Mouse (Mus musculus) urinary bladder, postnatal 14 days (tissue): ENCODE results near the gene Selenom.

Experiments used
- DNase-seq: peaks from one replicate; pipeline ENCODE4 v3.0.0; 2021; ENCODE audit warnings: low spot score

The Selenom gene

DNA sequence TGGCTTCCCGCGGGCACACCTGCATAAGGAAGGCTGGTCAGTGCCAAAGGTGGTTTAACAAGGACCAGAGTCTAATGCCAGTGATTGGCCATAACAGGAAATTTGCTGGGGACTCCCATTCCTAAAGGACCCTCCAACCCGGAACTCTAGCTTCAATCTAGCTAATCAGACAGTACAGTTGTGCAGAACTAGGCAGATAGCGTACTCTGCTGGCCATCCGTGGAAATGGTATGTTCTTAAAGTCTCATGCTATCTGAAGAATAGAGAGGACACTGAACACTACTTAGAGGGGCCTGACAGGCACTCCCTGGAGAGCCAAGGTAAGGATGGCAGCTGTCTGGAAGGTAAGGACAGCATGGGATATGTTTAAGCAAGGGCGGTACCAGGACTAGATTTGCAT, 17.1 kb downstream of the Selenom start:
- DNase-seq: no peak

DNA sequence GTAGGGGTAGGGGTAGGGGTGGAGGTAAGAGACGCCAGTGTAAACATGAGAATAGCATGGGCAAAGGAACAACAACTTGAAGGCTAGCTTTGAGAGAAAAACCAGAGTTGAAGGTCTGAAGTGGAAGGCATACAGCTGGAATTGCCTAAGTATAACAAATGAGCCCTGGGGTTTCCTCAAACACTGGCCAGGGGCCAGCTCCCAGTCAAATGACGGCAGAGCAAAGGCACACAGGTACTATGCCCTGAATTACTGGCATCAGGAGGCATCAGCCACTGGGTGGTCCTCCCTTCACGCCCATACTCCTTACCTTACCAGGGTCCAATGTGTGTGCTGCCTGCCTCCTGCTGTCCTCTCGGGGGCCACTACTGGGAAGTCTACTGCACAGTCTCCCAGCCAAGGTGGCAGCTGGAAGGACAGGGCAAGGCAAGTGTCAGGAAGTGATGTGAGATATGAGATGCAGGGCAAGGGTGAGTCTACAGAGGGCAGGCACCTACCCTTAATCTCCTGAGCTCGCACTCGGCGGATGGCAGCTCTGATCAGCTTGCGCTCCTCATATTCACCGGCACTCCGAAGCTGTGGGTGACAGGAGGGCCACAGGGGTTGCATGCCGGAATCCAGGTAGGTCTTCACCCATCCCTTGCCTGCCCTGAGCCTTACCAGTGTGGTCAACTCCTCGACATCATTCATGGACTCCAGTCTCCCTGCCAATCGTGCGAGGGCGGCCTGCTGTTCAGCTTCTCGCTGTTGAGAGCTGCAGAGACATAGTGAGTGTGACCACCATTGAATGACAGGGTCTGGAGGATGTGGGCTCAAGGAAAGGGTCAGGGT, 17.8 kb downstream of the Selenom start:
- no peak for DNase-seq

GRCm38 (mm10) chr11:3533406-3533932, 19.0 kb downstream of the Selenom start:
- no peak for DNase-seq

DNA sequence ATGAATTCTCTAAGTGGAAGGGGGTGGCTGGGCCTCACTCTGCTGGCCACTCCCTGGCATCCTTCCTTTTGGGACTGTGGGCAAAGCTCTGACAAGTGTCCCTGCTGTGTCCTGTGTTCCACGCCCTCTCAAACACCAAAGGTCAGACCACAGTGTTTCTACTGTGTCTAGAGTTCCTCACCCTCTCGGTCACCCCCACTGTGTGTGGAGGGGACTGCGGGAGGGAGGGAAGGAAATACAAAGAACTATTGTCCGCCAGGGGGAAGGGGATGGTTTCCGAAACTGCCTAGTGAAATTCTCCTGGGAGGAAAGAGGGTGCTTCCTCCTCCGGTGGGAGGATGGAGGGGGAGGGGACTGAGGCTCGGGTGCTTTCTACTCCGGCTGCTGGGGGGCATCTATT, 20.5 kb downstream of the Selenom start:
- DNase-seq: no peak

DNA sequence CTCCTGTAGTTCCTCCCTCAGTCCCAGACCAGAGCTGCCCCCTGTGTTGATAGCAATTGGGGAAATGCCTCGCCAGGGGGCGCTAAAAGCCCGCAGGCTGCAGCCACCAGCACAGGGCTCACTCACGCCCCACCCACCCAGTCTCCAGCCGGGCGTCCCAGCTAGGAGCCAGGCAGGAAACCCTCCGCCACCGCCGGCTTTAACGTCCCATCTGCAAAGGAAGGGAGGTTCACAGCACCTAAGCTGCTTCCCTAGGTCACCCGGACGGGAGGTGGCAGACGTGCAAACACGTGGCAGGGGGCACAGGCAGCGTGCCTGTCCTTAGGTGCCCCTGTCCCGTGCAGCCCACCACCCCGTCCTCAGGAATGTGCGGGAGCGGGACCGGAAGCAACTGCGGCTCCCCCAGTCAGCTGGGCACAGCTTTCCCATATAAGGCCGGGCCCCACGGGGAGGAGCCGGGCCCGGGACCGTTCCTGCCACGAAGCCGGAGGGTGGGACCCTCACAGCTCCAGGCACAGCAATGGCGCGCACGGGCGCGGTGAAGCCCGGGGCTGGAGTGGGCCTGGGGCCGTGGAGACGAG, 21.0 kb downstream of the Selenom start:
- DNase-seq: peak; percentile 98

- no peak for DNase-seq
Observed at GRCm38 (mm10) chr11:3536082-3536481, 21.6 kb downstream of the Selenom start.

DNA sequence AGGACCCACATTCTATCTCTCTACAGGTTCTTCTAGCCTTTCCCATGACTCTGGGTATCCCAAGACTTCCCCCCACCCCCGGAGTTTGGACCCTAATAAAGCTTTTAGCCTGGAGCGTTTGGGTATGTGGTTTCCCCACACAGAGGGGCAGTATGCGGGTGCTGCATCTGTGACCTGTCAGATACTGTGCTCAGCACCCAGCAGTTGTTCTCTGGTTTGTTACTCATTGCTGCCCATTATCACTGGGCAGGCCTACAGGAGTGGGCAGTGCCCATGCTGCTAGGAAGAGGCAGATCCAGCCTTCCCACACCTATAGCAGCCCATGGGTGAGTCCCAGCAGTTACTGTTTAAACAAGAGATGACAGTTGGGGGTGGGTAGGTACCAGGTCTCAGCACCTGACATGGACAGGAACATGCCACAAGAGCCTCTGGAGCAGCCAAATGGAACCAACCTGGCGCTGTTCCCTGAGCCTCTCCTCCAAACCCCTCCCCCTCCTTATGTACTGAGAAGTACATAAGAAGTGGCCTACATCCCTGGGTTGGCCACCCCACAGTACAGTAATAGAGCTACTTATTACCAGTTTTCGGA, 22.4 kb downstream of the Selenom start:
- DNase-seq: no peak

DNA sequence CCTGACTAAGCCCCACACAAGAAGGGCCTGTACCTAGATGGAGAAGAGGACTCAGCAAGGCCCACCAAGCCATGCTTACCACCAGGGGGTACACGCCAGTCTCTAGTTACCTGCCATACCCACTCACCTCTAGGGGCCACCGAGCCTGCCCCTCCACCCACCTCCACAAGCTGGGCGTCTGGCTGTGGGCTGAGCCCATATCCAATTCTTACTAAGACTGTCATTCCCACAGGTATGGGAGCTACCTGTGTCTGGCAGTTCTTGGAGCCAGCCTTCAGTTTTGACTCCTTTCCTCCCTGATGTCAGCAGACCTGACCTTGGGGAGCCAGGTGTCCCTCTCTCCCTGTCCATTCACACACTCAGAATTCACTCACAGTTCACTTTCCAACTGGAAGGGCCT, 23.2 kb downstream of the Selenom start:
- no peak for DNase-seq

DNA sequence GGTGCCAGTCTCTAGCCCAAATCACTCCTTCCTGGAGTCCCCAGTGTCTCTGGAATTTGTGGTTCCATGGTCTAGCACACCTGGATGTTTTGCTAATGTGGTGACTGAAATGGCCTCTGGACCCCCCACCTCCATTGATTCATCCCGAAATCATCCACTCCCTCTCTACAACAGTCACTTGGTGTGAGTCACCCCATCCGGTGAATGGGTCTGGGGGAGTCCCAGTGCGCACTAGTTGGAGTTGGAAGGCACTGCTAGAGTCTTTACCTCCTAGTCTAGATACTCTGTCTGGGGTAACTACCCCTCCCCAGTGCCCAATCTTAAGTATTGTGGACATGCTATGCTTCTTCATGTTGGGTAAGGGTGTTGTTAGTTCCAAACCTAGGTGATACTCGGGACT, 23.9 kb downstream of the Selenom start:
- no peak for DNase-seq

DNA sequence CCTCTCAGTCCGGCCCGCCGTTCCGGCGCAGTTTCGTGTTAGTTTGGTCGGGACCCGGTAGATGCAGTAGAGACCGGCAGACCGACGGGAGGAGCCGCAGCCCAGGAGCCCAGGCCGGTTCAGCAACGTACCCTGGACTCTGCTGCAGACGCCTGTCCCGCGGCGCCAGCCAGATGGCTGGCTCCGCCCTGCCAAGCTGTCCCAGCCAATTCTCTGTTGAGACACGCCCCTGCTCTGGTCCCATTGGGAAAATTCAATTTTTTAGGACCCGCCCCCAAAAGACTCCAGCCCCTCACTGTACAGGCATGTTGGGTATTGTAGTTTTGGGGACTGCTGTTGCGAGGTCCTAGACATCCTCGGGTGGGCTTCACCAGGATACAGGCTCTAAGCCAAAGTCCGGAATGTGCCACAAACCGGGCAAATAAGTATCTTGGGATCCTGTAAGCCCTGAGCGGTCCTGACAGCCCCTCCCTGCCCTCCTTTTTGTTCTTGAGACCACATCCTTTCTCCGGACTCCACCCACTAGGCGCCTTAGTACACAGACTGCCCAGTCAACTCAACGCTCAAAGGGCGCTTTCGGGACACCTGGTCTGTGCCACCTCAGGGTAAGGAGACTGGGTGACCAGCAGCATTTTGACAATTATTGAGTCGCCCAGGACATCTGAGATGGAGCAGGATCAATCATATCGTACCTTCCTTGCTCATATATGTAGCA, 24.8 kb downstream of the Selenom start:
- peak; percentile 92 for DNase-seq

GRCm38 (mm10) chr11:3539826-3540196, 25.3 kb downstream of the Selenom start:
- no peak for DNase-seq

DNA sequence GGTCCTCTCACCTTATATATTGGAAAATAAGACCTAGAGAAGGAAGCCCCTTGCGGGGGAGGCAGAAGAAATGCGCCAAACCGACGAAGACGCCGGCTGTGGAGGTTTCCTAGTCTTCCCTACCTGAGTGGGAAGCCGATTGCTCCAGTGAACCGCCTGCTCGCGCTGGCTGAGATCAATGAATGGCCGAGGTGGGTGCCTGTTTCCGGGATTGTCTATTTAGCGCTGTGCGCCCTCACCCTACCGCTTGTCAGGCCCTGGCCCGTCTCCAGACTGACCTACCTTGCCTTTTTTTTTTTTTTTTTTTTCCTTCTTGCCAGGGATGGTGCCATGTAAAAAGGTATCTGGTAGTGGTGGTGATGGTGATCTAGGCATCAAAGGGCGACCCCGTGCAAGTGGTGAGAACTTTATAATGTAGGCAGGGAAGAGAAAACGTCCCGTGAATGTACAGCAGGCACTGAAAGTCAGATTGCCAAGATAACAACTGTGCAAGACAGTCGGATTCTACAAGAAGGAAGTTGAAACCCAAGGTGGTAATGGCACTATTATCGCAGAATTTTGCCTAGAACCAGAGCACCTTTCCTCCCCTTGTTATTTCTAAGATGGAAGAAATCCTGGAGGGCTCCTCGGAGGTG, 26.1 kb downstream of the Selenom start, which contains the start of gene Smtn:
Smtn (minus strand) TSS at position 162 of the 635 bp plus-strand sequence.
- DNase-seq: no peak

DNA sequence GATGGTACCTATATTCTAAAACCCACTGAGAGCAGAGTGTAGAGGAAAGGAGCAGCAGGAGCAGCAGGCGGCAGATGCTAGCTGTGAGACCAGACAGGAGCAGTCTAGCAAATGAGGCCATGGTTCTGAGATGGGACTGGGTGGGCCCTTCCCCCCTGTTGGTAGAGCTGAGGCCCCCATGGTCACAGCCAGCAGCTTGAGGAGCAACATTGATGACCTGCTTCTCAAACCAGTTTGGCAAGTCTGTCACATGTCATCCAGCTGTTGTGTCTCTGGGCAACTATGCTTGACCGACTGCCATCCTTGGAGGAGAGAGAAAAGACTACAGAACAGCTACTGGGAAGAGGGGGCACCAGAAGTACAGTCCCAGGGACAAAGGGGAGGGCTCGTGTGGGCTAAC, 27.4 kb downstream of the Selenom start:
- no peak for DNase-seq

DNA sequence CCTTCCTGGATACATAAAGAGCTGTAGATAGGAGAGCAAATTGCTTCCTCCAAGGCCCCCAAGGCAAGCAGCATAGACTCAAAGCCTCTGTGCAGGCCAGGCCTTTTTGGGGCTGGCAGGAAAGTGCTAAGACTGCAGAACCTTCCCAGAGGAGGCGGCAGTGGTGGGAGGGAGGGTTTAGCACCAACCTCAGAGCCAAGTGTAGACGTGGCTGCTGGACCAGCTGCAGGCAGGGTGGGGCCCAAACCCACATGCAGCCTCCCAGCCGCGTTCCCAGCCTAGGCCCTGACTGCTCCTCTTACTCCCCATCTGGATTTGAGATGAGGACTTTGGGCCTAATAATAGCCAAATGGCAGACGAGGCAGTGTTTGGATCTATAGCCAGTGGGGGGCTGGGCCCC, 28.5 kb downstream of the Selenom start:
- peak; percentile 79 for DNase-seq

- DNase-seq: no peak
Observed at GRCm38 (mm10) chr11:3544409-3544808, 29.9 kb downstream of the Selenom start.

- DNase-seq: no peak
Observed at GRCm38 (mm10) chr11:3545531-3546241, 31.2 kb downstream of the Selenom start.

DNA sequence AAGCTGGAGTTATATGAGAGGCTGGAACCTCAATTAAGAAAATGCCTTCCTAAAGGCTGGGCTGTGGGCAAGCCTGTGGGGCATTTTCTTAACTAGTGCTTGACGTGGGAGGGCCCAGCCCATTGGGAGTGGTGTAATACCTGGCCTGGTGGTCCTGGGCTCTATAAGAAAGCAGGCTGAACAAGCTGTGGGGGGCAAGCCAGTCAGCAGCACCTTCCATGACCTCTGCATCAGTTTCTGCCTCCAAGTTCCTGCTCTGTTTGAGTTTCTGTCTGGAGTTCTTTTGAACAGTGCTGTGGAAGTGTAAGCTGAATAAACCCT, 31.7 kb downstream of the Selenom start:
- DNase-seq: no peak

GRCm38 (mm10) chr11:3547047-3547446, 32.6 kb downstream of the Selenom start:
- no peak for DNase-seq

DNA sequence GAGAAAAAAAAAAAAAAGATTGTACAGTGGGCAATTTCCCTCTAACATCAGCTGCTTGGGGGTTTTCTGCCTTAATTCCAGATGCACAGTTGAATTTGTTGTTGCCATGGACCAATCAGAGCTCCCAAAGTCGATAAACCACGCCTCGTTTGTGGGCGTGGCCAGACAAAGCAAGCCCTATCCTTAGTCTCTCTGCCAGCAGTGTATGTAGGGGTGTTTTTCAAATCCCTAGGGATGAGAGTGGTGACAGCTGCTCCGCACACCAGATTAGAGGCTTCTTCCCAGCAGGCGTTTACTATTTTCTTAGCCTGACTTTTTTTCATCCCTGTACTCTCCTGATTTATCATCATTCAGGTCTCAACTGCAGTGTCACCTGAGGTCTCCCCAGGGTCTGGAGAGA, 33.5 kb downstream of the Selenom start:
- DNase-seq: no peak

DNA sequence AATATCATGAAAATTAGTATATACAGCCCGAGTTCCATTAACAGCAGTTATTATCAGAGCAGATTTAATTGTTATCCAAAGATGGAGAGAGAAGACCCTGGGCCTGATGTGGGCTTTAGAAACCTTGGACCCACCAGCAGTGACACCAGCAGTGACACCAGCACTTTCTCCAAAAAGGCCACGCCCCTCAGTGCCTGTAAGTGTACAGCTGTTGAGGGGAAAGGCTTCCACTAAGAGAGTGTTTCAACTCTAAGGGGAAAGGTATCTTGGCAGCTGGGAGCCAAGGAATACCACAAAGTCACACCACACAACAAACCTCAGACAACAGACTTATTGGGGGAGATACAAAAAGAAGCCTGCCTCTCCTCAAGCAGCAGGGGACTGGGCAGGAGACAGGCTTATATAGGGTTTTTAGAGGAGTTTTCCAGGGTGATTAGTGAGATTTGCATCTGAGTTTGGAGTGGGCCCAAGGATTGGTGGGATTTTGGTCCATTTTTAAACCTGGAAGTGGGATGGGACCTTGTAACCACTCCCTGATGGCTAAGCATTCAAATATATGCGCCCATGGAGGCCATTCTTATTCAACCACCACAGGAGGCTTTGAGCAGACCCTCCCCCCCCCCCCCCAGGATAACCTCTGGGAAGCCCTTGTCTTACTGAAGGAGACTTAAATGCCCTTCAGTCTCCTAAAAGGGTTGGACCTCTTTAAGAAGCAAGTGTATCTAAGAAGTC, 34.2 kb downstream of the Selenom start:
- no peak for DNase-seq

GRCm38 (mm10) chr11:3549791-3550190, 35.3 kb downstream of the Selenom start:
- DNase-seq: no peak
